Mouse (Mus musculus) lung, embryonic 15.5 days (tissue): ENCODE results near the gene Six5. TPM values are rescaled to one million over a fixed set of nuclear protein-coding genes. Genes with fewer than 3 reads are reported as not detected.
"Not testable (repeated sequence)": the region's sequence is repeated elsewhere in the genome, so short reads cannot be mapped to it uniquely, and the experiment has no call there.

ENCODE experiments used
- ATAC-seq: fragments of 200-750 bp; cut with Nextera tagmentation; 2 replicates; pipeline ENCODE4 v1.8.0; 2017; ENCODE audit warnings: moderate number of reproducible peaks, borderline replicate concordance; ENCODE audit not compliant: low FRiP score, low TSS enrichment; ENCODE audit errors: extremely low read depth
- H3K27ac ChIP-seq: fragments of 300-500 bp; sonication (generic); 2 replicates; pipeline ENCODE4 v1.5.1; 2015; ENCODE audit warnings: moderate library complexity, mild to moderate bottlenecking, inconsistent platforms
- H3K27me3 ChIP-seq: fragments of 300-500 bp; sonication (generic); 2 replicates; pipeline ENCODE4 v1.6.1; 2015; ENCODE audit warnings: inconsistent platforms
- H3K36me3 ChIP-seq: fragments of 300-500 bp; sonication (generic); 2 replicates; pipeline ENCODE4 v1.6.1; 2015; ENCODE audit warnings: inconsistent platforms
- H3K4me1 ChIP-seq: fragments of 300-500 bp; sonication (generic); 2 replicates; pipeline ENCODE4 v1.6.1; 2015; ENCODE audit warnings: inconsistent platforms
- H3K4me2 ChIP-seq: fragments of 300-500 bp; sonication (generic); 2 replicates; pipeline ENCODE4 v1.6.1; 2015; ENCODE audit warnings: inconsistent platforms, mild to moderate bottlenecking, moderate library complexity
- H3K4me3 ChIP-seq: fragments of 300-500 bp; sonication (generic); 2 replicates; pipeline ENCODE4 v1.5.1; 2015; ENCODE audit warnings: mild to moderate bottlenecking, inconsistent platforms
- H3K9ac ChIP-seq: fragments of 300-500 bp; sonication (generic); 2 replicates; pipeline ENCODE4 v1.6.1; 2015; ENCODE audit warnings: inconsistent platforms
- H3K9me3 ChIP-seq: fragments of 300-500 bp; sonication (generic); 2 replicates; pipeline ENCODE4 v1.6.1; 2016; ENCODE audit warnings: inconsistent platforms
- WGBS: fragments of 180-500 bp; shearing (Covaris S2); methylation state at CpG from one replicate; pipeline ENCODE4 v1.1.7; 2015; 5-methylcytosine and 5-hydroxymethylcytosine counted together
- polyA plus RNA-seq: library from polyadenylated mRNA; unstranded; fragments of >200 nt; fragmentation: Nextera tagmentation; extraction: Ambion mirVana; gene quantifications from 2 replicates; pipeline ENCODE4 v1.2.1, GENCODE M21; 2015

Six5 gene
- polyA plus RNA-seq, 1 experiment from 2014 or later: 9.7 TPM

- H3K27ac ChIP-seq: no peak overlapping the region
- H3K9me3 ChIP-seq: no peaks in the 10 kb centered on the region
- no peak overlapping the region for H3K4me3 ChIP-seq
- H3K4me2 ChIP-seq: no peak overlapping the region
- H3K4me1 ChIP-seq: no peaks in the 10 kb centered on the region
- H3K27me3 ChIP-seq: no peaks in the 10 kb centered on the region
- WGBS: 90% methylated on average over 8 of the region's 8 CpGs
- no peak for ATAC-seq
- peaks cover 22% of the 10 kb centered on the region for H3K36me3 ChIP-seq
- H3K9ac ChIP-seq: no peak overlapping the region
Observed at GRCm38 (mm10) chr7:19055108-19055507, 39.3 kb upstream of the Six5 start.

GRCm38 (mm10) chr7:19057405-19057804, 37.0 kb upstream of the Six5 start:
- Histone ChIP-seq H3K4me2 (no peak overlapping the region), H3K9ac (no peak overlapping the region), H3K27me3 (no peaks in the 10 kb centered on the region), H3K9me3 (no peaks in the 10 kb centered on the region), H3K36me3 (peaks cover 4% of the 10 kb centered on the region; the same call in 1 of the 2 replicates), H3K4me1 (no peaks in the 10 kb centered on the region), H3K27ac (no peak overlapping the region), H3K4me3 (no peak overlapping the region)
- WGBS: 66% methylated on average over 10 of the region's 10 CpGs
- ATAC-seq: no peak

- H3K4me1 ChIP-seq: no peaks in the 10 kb centered on the region
- H3K27me3 ChIP-seq: peaks cover 36% of the 10 kb centered on the region
- no peaks in the 10 kb centered on the region for H3K36me3 ChIP-seq
- no peak overlapping the region for H3K9ac ChIP-seq
- ATAC-seq: no peak
- no peak overlapping the region for H3K4me3 ChIP-seq
- WGBS: 45% methylated on average over 13 of the region's 13 CpGs
- H3K4me2 ChIP-seq: peak overlapping the region; percentile 16; the same call in 1 of the 2 replicates
- H3K27ac ChIP-seq: no peak overlapping the region
- H3K9me3 ChIP-seq: no peaks in the 10 kb centered on the region
Observed at GRCm38 (mm10) chr7:19065896-19066295, 28.5 kb upstream of the Six5 start.

- H3K9me3 ChIP-seq: no peaks in the 10 kb centered on the region
- no peaks in the 10 kb centered on the region for H3K36me3 ChIP-seq
- peaks cover 36% of the 10 kb centered on the region for H3K27me3 ChIP-seq
- no peak overlapping the region for H3K4me3 ChIP-seq
- WGBS: 41% methylated on average over 14 of the region's 14 CpGs
- no peak overlapping the region for H3K27ac ChIP-seq
- no peak for ATAC-seq
- no peak overlapping the region for H3K9ac ChIP-seq
- H3K4me1 ChIP-seq: no peaks in the 10 kb centered on the region
- no peak overlapping the region for H3K4me2 ChIP-seq
Observed at GRCm38 (mm10) chr7:19067063-19067462, 27.3 kb upstream of the Six5 start.

DNA sequence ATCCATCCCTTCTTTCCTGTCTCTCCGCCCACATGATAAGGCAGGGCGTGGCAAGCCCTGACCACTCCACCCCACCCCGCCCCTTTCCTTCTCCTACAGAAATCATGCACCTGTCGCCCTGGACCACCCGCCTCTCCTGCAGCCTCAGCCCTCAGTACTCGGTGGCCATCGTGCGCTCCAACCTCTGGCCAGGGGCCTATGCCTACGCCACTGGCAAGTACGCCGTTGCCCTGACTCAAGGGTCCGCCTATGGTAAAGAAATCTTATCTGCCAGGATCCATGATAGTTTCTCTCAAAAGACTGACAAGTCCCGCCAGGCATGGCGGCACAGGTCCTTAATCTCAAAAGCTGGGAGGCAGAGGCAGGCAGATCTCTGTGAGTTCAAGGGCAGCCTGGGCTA, 26.5 kb upstream of the Six5 start:
- Histone ChIP-seq H3K36me3 (no peaks in the 10 kb centered on the region), H3K4me3 (no peak overlapping the region), H3K9ac (no peak overlapping the region), H3K4me2 (no peak overlapping the region), H3K27ac (no peak overlapping the region), H3K4me1 (no peaks in the 10 kb centered on the region), H3K9me3 (no peaks in the 10 kb centered on the region), H3K27me3 (peaks cover 36% of the 10 kb centered on the region)
- WGBS: 62% methylated on average over 13 of the region's 14 CpGs
- no peak for ATAC-seq

DNA sequence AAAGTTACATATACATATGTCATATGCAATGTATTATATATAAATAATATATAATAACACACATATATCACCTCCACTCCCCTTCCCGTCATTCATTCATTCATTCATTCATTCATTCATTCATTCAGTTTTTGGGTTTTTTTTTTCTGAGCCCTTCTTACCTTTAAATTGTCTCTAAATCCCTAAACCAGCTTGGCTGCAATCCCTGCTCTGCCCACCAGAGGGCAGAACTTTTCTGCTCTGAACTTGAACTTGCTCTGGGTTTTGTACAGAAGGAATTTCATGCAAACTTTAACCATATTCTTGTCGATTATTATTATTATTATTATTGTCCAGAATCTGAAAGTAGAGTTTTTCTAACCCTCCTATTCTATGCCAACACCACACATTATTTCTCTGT, 25.7 kb upstream of the Six5 start:
- H3K4me2 ChIP-seq: no peak overlapping the region
- H3K27ac ChIP-seq: no peak overlapping the region
- H3K27me3 ChIP-seq: peaks cover 36% of the 10 kb centered on the region
- WGBS: 3% methylated on average over 2 of the region's 2 CpGs
- no peak overlapping the region for H3K9ac ChIP-seq
- H3K4me3 ChIP-seq: no peak overlapping the region
- no peaks in the 10 kb centered on the region for H3K4me1 ChIP-seq
- no peaks in the 10 kb centered on the region for H3K9me3 ChIP-seq
- H3K36me3 ChIP-seq: no peaks in the 10 kb centered on the region
- ATAC-seq: no peak

GRCm38 (mm10) chr7:19069500-19069899, 24.9 kb upstream of the Six5 start:
- Histone ChIP-seq H3K27me3 (peaks cover 31% of the 10 kb centered on the region), H3K9ac (no peak overlapping the region), H3K4me1 (no peaks in the 10 kb centered on the region), H3K27ac (no peak overlapping the region), H3K4me2 (no peak overlapping the region), H3K9me3 (no peaks in the 10 kb centered on the region), H3K4me3 (no peak overlapping the region), H3K36me3 (no peaks in the 10 kb centered on the region)
- 48% methylated on average over 3 of the region's 3 CpGs for WGBS
- no peak for ATAC-seq

DNA sequence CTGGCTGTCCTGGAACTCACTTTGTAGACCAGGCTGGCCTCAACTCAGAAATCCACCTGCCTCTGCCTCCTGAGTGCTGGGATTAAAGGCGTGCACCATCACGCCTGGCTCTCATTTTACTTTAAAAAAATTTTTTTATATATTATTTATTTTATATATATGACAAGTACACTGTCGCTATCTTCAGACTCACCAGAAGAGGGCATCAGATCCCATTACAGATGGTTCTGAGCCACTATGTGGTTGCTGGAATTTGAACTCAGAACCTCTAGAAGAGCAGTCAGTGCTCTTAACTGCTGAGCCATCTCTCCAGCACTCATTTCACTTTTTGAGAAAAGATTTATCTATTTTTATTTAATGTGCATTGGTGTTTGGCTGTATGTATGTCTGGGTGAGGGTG, 23.4 kb upstream of the Six5 start:
- ATAC-seq, H3K9ac ChIP-seq, H3K9me3 ChIP-seq, H3K4me3 ChIP-seq, H3K4me1 ChIP-seq, H3K4me2 ChIP-seq, H3K27ac ChIP-seq, H3K36me3 ChIP-seq: not testable (repeated sequence)
- peaks cover 15% of the 10 kb centered on the region for H3K27me3 ChIP-seq
- 48% methylated on average over 3 of the region's 3 CpGs for WGBS

DNA sequence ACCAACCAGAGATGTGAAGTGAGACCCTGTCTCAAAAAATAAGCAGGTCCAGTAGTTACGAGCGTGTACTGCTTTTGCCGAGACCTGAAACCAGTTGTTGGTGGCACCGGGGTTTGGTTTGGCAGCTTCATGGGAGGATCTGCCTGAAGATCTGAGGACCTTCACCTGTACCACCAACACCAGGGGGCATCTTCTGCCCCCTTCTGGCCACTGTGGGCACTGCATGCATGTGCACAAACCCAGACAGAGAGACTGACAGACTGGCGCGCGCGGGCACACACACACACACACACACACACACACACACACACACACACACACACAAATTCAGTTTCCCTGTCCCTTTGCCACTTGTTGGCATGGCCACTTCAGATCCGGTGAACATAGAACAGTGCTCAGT, 20.9 kb upstream of the Six5 start:
- ATAC-seq: no peak
- 78% methylated on average over 9 of the region's 9 CpGs for WGBS
- H3K27ac ChIP-seq: no peak overlapping the region

DNA sequence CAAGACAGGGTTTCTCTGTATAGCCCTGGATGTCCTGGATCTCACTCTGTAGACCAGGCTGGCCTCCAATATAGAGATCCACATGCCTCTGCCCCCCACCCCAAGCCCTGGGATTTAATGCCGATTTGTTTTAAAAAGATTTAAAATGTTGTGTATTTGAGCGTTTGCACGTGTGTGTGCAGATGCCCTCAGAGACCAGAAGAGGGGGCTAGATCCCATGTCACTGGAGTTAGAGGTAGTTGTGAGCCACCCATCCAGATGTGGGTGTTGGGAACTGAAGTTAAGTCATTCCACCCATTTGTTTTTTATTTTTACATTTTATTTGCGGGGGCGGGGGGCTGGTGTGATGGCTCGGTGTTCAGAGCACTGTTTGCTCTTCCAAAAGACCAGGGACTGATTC, 19.9 kb upstream of the Six5 start:
- no peak for ATAC-seq
- peaks cover 23% of the 10 kb centered on the region for H3K4me1 ChIP-seq
- no peaks in the 10 kb centered on the region for H3K9me3 ChIP-seq
- no peaks in the 10 kb centered on the region for H3K27me3 ChIP-seq
- no peak overlapping the region for H3K9ac ChIP-seq
- H3K27ac ChIP-seq: no peak overlapping the region
- H3K36me3 ChIP-seq: peaks cover 17% of the 10 kb centered on the region; the same call in 1 of the 2 replicates
- H3K4me3 ChIP-seq: no peak overlapping the region
- H3K4me2 ChIP-seq: no peak overlapping the region
- 88% methylated on average over 6 of the region's 6 CpGs for WGBS

More for the DNA sequence above, 20.9 kb upstream of the Six5 start:
- Histone ChIP-seq H3K27me3 (no peaks in the 10 kb centered on the region), H3K4me2 (no peak overlapping the region), H3K9me3 (no peaks in the 10 kb centered on the region), H3K4me1 (peaks cover 23% of the 10 kb centered on the region), H3K36me3 (peaks cover 7% of the 10 kb centered on the region; the same call in 1 of the 2 replicates), H3K9ac (no peak overlapping the region), H3K4me3 (no peak overlapping the region)

- Histone ChIP-seq H3K27ac (no peak overlapping the region), H3K4me3 (peak overlapping the region; percentile 95), H3K9me3 (no peaks in the 10 kb centered on the region), H3K27me3 (no peaks in the 10 kb centered on the region), H3K9ac (no peak overlapping the region), H3K4me2 (peak overlapping the region; percentile 80), H3K4me1 (peaks cover 23% of the 10 kb centered on the region), H3K36me3 (peaks cover 24% of the 10 kb centered on the region)
- 50% methylated on average over 5 of the region's 5 CpGs for WGBS
- no peak for ATAC-seq
Observed at GRCm38 (mm10) chr7:19075231-19075630, 19.2 kb upstream of the Six5 start.

- WGBS: 1% methylated on average over 85 of the region's 91 CpGs
- Histone ChIP-seq H3K9ac (peak within 1 kb of the TSS; percentile 98), H3K27me3 (no peaks in the 10 kb centered on the region), H3K36me3 (peaks cover 32% of the 10 kb centered on the region), H3K9me3 (no peaks in the 10 kb centered on the region), H3K4me1 (peaks cover 23% of the 10 kb centered on the region), H3K27ac (peak within 1 kb of the TSS; percentile 88), H3K4me3 (peak within 1 kb of the TSS; percentile 95), H3K4me2 (peak within 1 kb of the TSS; percentile 80)
- ATAC-seq: peak; percentile 99
Observed at GRCm38 (mm10) chr7:19075723-19076585, 18.4 kb upstream of the Six5 start, which contains the start of gene Dmwd. Dmwd (plus strand) TSS chr7:19076227.
